Comparison of ENCODE assay signal across 8 mouse cellular contexts in genomic region chr14:16366174-16366889, GRCm38 (mm10). TPM values are rescaled to one million over a fixed set of nuclear protein-coding genes. Genes with fewer than 3 reads are reported as not detected.
DNase-seq lines count a peak whose midpoint lies in the region; ATAC-seq and TF ChIP-seq lines count a peak whose summit lies in the region.

No protein-coding gene starts in this region.

- peak overlapping the region; percentile 98 for H3K27ac ChIP-seq in heart, embryonic 12.5 days (ENCODE audit: poor library complexity, severe bottlenecking)
- H3K27ac ChIP-seq in ES-Bruce4 (ENCODE audit: insufficient read depth, low read length) = no peak overlapping the region
- H3K27ac ChIP-seq in limb, embryonic 14.5 days (replicated peaks; ENCODE audit: low read depth, low read length) = peak overlapping the region; percentile 97
- peak overlapping the region; percentile 99 for H3K27ac ChIP-seq in olfactory bulb, adult 2 months (ENCODE audit: insufficient read depth, low read depth, low read length)

- 0 out of 2 replicates have a peak, but pooled peaks cover 6% of the 10 kb centered on the region for H3K36me3 ChIP-seq in heart, embryonic 12.5 days
- H3K36me3 ChIP-seq in ES-Bruce4 (ENCODE audit: control insufficient read depth, insufficient read depth, low read length, poor library complexity, severe bottlenecking) = no peaks in the 10 kb centered on the region
- H3K36me3 ChIP-seq in erythroblast, embryonic 14.5 days (ENCODE audit: control insufficient read depth) = peaks cover 23% of the 10 kb centered on the region
- no peaks in the 10 kb centered on the region for H3K36me3 ChIP-seq in limb, embryonic 14.5 days (ENCODE audit: control insufficient read depth, insufficient read depth, low read length)

- no peaks in the 10 kb centered on the region for H3K9me3 ChIP-seq in heart, embryonic 12.5 days (replicated peaks)
- H3K9me3 ChIP-seq in ES-Bruce4 (replicated peaks; ENCODE audit: control insufficient read depth, insufficient read depth, low read length, poor library complexity, severe bottlenecking) = no peaks in the 10 kb centered on the region
- H3K9me3 ChIP-seq in erythroblast, embryonic 14.5 days (ENCODE audit: control insufficient read depth, low read length) = no peaks in the 10 kb centered on the region
- no peaks in the 10 kb centered on the region for H3K9me3 ChIP-seq in limb, embryonic 14.5 days (ENCODE audit: control insufficient read depth, low read length)

- 8% methylated on average over 16 of the region's 16 CpGs for WGBS in heart, embryonic 12.5 days
- WGBS in limb, embryonic 14.5 days = 13% methylated on average over 16 of the region's 16 CpGs
- 5% methylated on average over 16 of the region's 16 CpGs for WGBS in olfactory bulb, adult 2 months

- H3K4me3 ChIP-seq in heart, embryonic 12.5 days = peak overlapping the region; percentile 94
- H3K4me3 ChIP-seq in ES-Bruce4 (ENCODE audit: low read depth, low read length) = peak overlapping the region; percentile 95
- H3K4me3 ChIP-seq in erythroblast, embryonic 14.5 days (replicated peaks) = peak overlapping the region; percentile 89
- peak overlapping the region; percentile 96 for H3K4me3 ChIP-seq in limb, embryonic 14.5 days (replicated peaks; ENCODE audit: low read length)
- peak overlapping the region; percentile 95 for H3K4me3 ChIP-seq in olfactory bulb, adult 2 months (ENCODE audit: insufficient read depth, low read depth, low read length)

- no peak for TF ChIP-seq POLR2A in ES-Bruce4 (IDR thresholded peaks at IDR 0.05; ENCODE audit: insufficient read depth, low read length)
- no peak; the same call in 1 of the 2 replicates for TF ChIP-seq POLR2A in limb, embryonic 14.5 days (IDR thresholded peaks at IDR 0.05; ENCODE audit: borderline replicate concordance, extremely low read depth, insufficient read depth, insufficient read length)
- TF ChIP-seq POLR2A in olfactory bulb, adult 2 months (IDR thresholded peaks at IDR 0.05; ENCODE audit: insufficient read depth, low read depth, low read length) = no peak

- ATAC-seq in heart, embryonic 12.5 days (ENCODE audit: insufficient number of reproducible peaks, low FRiP score) = peak; percentile 22; the same call in 1 of the 2 replicates
- ATAC-seq in limb, embryonic 14.5 days (ENCODE audit: low FRiP score, low read depth) = 0 out of 2 replicates have a peak, but pooled peaks have one; percentile 0

- TF ChIP-seq CTCF in ES-Bruce4 (IDR thresholded peaks at IDR 0.05; ENCODE audit: low read depth, low read length) = no peak
- TF ChIP-seq CTCF in olfactory bulb, adult 2 months (IDR thresholded peaks at IDR 0.05; ENCODE audit: insufficient read depth, low read depth, low read length) = no peak

- H3K9ac ChIP-seq in heart, embryonic 12.5 days = peak overlapping the region; percentile 99
- H3K9ac ChIP-seq in ES-Bruce4 (ENCODE audit: low read depth, poor library complexity, severe bottlenecking) = peak overlapping the region; percentile 76; the same call in 1 of the 2 replicates
- peak overlapping the region; percentile 99 for H3K9ac ChIP-seq in limb, embryonic 14.5 days (ENCODE audit: low read depth, low read length, severe bottlenecking)

- TF ChIP-seq EP300 in ES-Bruce4 (IDR thresholded peaks at IDR 0.05; ENCODE audit: insufficient read depth, low read depth, low read length) = no peak

- H3K4me1 ChIP-seq in heart, embryonic 12.5 days (replicated peaks) = peaks cover 18% of the 10 kb centered on the region
- no peaks in the 10 kb centered on the region for H3K4me1 ChIP-seq in ES-Bruce4 (ENCODE audit: control insufficient read depth, insufficient read depth, low read length)
- peaks cover 45% of the 10 kb centered on the region for H3K4me1 ChIP-seq in erythroblast, embryonic 14.5 days (ENCODE audit: control insufficient read depth)
- H3K4me1 ChIP-seq in limb, embryonic 14.5 days (ENCODE audit: control insufficient read depth, insufficient read depth, low read length) = peaks cover 16% of the 10 kb centered on the region
- H3K4me1 ChIP-seq in olfactory bulb, adult 2 months (ENCODE audit: control insufficient read depth, insufficient read depth, low read length) = 0 out of 2 replicates have a peak, but pooled peaks cover 2% of the 10 kb centered on the region

- H3K27me3 ChIP-seq in heart, embryonic 12.5 days (replicated peaks) = no peaks in the 10 kb centered on the region
- no peaks in the 10 kb centered on the region for H3K27me3 ChIP-seq in ES-Bruce4 (ENCODE audit: control insufficient read depth, insufficient read depth, low read length, poor library complexity, severe bottlenecking)
- H3K27me3 ChIP-seq in erythroblast, embryonic 14.5 days (ENCODE audit: control insufficient read depth) = no peaks in the 10 kb centered on the region
- H3K27me3 ChIP-seq in limb, embryonic 14.5 days (ENCODE audit: control insufficient read depth, insufficient read depth, low read length) = no peaks in the 10 kb centered on the region

- DNase-seq in heart, postnatal 4 days = no peak
- peak; percentile 30 for DNase-seq in limb, embryonic 14.5 days (ENCODE audit: low spot score)
- no peak for DNase-seq in layer of hippocampus, postnatal 14 days (ENCODE audit: low spot score in 2 of 2)
- DNase-seq in B cell, adult 2 months = no peak

- peak overlapping the region; percentile 78 for H3K4me2 ChIP-seq in heart, embryonic 12.5 days
- H3K4me2 ChIP-seq in limb, embryonic 14.5 days (replicated peaks; ENCODE audit: low read depth, low read length, severe bottlenecking) = peak overlapping the region; percentile 47

RNA-seq across cellular contexts. Expression of gene Top2b, which starts 1.4 kb away (rescaled TPM):
- polyA plus RNA-seq in heart, embryonic 12.5 days (2016; fragmentation: Nextera tagmentation; extraction: Ambion mirVana) = 61.7 and 63.8 TPM in 2 replicates
- 100 to 1,000 TPM in 1 of 2 experiments, 10 to 100 TPM in 1; 97.4 to 105 TPM for total RNA-seq in heart, postnatal 4 days (2021)
- 112 and 122 TPM in 2 replicates for polyA plus RNA-seq in ES-Bruce4 (2011; ENCODE audit: insufficient read depth, insufficient read length, low read depth, missing spikeins)
- polyA plus RNA-seq in erythroblast, embryonic 14.5 days (2012) = 0.32 and 0.33 TPM in 2 replicates
- polyA plus RNA-seq in limb, embryonic 14.5 days (2012; rRNA removed) = 52.9 and 73.0 TPM in 2 replicates
- polyA plus RNA-seq in limb, embryonic 14.5 days (2014; fragmentation: Nextera tagmentation; extraction: Ambion mirVana) = 91.9 and 100 TPM in 2 replicates
- 567 TPM in 1 of 2 replicates, not detected in the other for polyA plus RNA-seq in olfactory bulb, adult 2 months (2012; ENCODE audit: insufficient read depth, insufficient read length, low replicate concordance, missing spikeins)
- total RNA-seq in layer of hippocampus, postnatal 14 days (2021) = 100 to 1,000 TPM; 108 to 127 TPM

Comparison
In these comparisons a context has a peak if more than half of its experiments do, and no peak if none do; other contexts are left out.
1. RNA of gene Top2b, which starts 1.4 kb away (polyA plus RNA-seq): 567 TPM in olfactory bulb, adult 2 months, 112 to 122 TPM in ES-Bruce4, 52.9 to 100 TPM in limb, embryonic 14.5 days and 61.7 to 63.8 TPM in heart, embryonic 12.5 days; 0.32 to 0.33 TPM in erythroblast, embryonic 14.5 days; every median in the first group is over 10 times any median in the second.
2. Peak in every context shown above with its lines, with median percentiles within 50 percentile points of each other: H3K4me3 ChIP-seq and H3K9ac ChIP-seq.